Mouse (Mus musculus): ENCODE data around the gene Pitpnc1.

GRCm38 (mm10) chr11:107405606-107406333 lies 64.7 kb downstream of the Pitpnc1 start:
- no peak for TF ChIP-seq CTCF (conservative IDR thresholded peaks at IDR 0.05; ENCODE audit: low read length)
- TF ChIP-seq NANOG (IDR thresholded peaks at IDR 0.05; ENCODE audit: borderline replicate concordance, low read length) = no peak
- no peak for TF ChIP-seq POU5F1 (IDR thresholded peaks at IDR 0.05; ENCODE audit: borderline replicate concordance, low read length)

All from E14TG2a.4 (cell line).